Mouse (Mus musculus) MEL (cell line): ENCODE data around the gene Mogat2.

Experiments
- CTCF ChIP-seq, 3 experiments: IDR thresholded peaks in 2 of 3; conservative IDR thresholded peaks in 1 of 3; 2 replicates each; pipeline ENCODE4 v1.5.1; 2011 to 2012; ENCODE audit warnings: low read length in 3 of 3, low read depth in 2 of 3, mild to moderate bottlenecking in 2 of 3, improper control_type of control experiment in 1 of 3, inconsistent platforms in 1 of 3, mixed read lengths in 1 of 3, moderate library complexity in 1 of 3; ENCODE audit not compliant: control insufficient read depth in 1 of 3, insufficient read depth in 1 of 3, poor library complexity in 1 of 3, severe bottlenecking in 1 of 3
- EP300 ChIP-seq, 2 experiments: IDR thresholded peaks; 2 replicates each; pipeline ENCODE4 v1.6.1; 2011; ENCODE audit warnings: improper control_type of control experiment in 2 of 2, low read length in 2 of 2, low read depth in 1 of 2, mild to moderate bottlenecking in 1 of 2
- ETS1 ChIP-seq: IDR thresholded peaks from 2 replicates; pipeline ENCODE4 v1.6.1; 2012; ENCODE audit warnings: low read depth, mild to moderate bottlenecking, inconsistent platforms, low read length, improper control_type of control experiment, moderate library complexity
- JUND ChIP-seq: IDR thresholded peaks from 2 replicates; pipeline ENCODE4 v1.6.1; 2011; ENCODE audit warnings: low read depth, mild to moderate bottlenecking, improper control_type of control experiment, low read length
- NRF1 ChIP-seq: IDR thresholded peaks from 2 replicates; pipeline ENCODE4 v1.6.1; 2014; ENCODE audit warnings: low read depth, mild to moderate bottlenecking, inconsistent platforms, low read length, improper control_type of control experiment, moderate library complexity; ENCODE audit not compliant: poor library complexity, insufficient read depth, severe bottlenecking
- POLR2A ChIP-seq, 2 experiments: IDR thresholded peaks; 2 replicates each; pipeline ENCODE4 v1.6.1; 2011 to 2012; ENCODE audit warnings: low read length in 2 of 2, mild to moderate bottlenecking in 2 of 2, control low read depth in 1 of 2, improper control_type of control experiment in 1 of 2, low read depth in 1 of 2, moderate library complexity in 1 of 2; ENCODE audit not compliant: control insufficient read depth in 1 of 2, insufficient read depth in 1 of 2, poor library complexity in 1 of 2
- RCOR1 ChIP-seq: IDR thresholded peaks from 2 replicates; pipeline ENCODE4 v1.6.1; 2012; ENCODE audit warnings: low read depth, mild to moderate bottlenecking, inconsistent platforms, low read length, improper control_type of control experiment
- SMC3 ChIP-seq: IDR thresholded peaks from 2 replicates; pipeline ENCODE4 v1.6.1; 2011; ENCODE audit warnings: low read depth, low read length, improper control_type of control experiment
- USF1 ChIP-seq: IDR thresholded peaks from 2 replicates; pipeline ENCODE4 v1.6.1; 2014; ENCODE audit warnings: low read depth, mild to moderate bottlenecking, inconsistent platforms, low read length, improper control_type of control experiment, moderate library complexity
- ZKSCAN1 ChIP-seq: IDR thresholded peaks from 2 replicates; pipeline ENCODE4 v1.6.1; 2012; ENCODE audit warnings: low read depth, mild to moderate bottlenecking, inconsistent platforms, low read length, improper control_type of control experiment, moderate library complexity

- TF ChIP-seq USF1 (no peak), CTCF (IDR thresholded peaks at IDR 0.05 in 2 of 3, conservative IDR thresholded peaks at IDR 0.05 in 1 of 3; ENCODE audit: control insufficient read depth in 1 of 3, insufficient read depth in 1 of 3, low read depth in 2 of 3, low read length in 3 of 3, poor library complexity in 1 of 3, severe bottlenecking in 1 of 3) (no peak), ETS1 (no peak), NRF1 (no peak), POLR2A (IDR thresholded peaks at IDR 0.05; ENCODE audit: control insufficient read depth in 1 of 2, insufficient read depth in 1 of 2, low read depth in 1 of 2, low read length in 2 of 2, poor library complexity in 1 of 2) (no peak), JUND (no peak), SMC3 (no peak), ZKSCAN1 (no peak), EP300 (IDR thresholded peaks at IDR 0.05; ENCODE audit: low read depth in 1 of 2, low read length in 2 of 2) (no peak), RCOR1 (no peak)
Observed at GRCm38 (mm10) chr7:99230061-99230747, 8.2 kb downstream of the Mogat2 start.
